Mouse (Mus musculus) hindbrain, embryonic 16.5 days (tissue): ENCODE results near the gene Tmem170b. TPM values are rescaled to one million over a fixed set of nuclear protein-coding genes. Genes with fewer than 3 reads are reported as not detected.

Experiments
- ATAC-seq: fragments of 200-750 bp; cut with Nextera tagmentation; 2 replicates; pipeline ENCODE4 v1.8.0; 2017; ENCODE audit warnings: moderate TSS enrichment, moderate library complexity
- H3K27ac ChIP-seq: fragments of 300-500 bp; sonication (generic); 2 replicates; pipeline ENCODE4 v1.5.1; 2014; ENCODE audit warnings: low read depth, mild to moderate bottlenecking, control low read depth, low read length, moderate library complexity
- H3K27me3 ChIP-seq: fragments of 300-500 bp; sonication (generic); replicated peaks from 2 replicates; pipeline ENCODE4 v1.6.1; 2014; ENCODE audit warnings: low read length; ENCODE audit not compliant: control insufficient read depth, insufficient read depth
- H3K36me3 ChIP-seq: fragments of 300-500 bp; sonication (generic); 2 replicates; pipeline ENCODE4 v1.6.1; 2014; ENCODE audit warnings: mild to moderate bottlenecking, low read length, moderate library complexity, mixed read lengths; ENCODE audit not compliant: control insufficient read depth, insufficient read depth
- H3K4me1 ChIP-seq: fragments of 300-500 bp; sonication (generic); 2 replicates; pipeline ENCODE4 v1.6.1; 2014; ENCODE audit warnings: low read depth, low read length; ENCODE audit not compliant: control insufficient read depth, insufficient read depth
- H3K4me2 ChIP-seq: fragments of 300-500 bp; sonication (generic); 2 replicates; pipeline ENCODE4 v1.6.1; 2014; ENCODE audit warnings: mild to moderate bottlenecking, low read length, control low read depth, moderate library complexity
- H3K4me3 ChIP-seq: fragments of 300-500 bp; sonication (generic); 2 replicates; pipeline ENCODE4 v1.5.1; 2014; ENCODE audit warnings: mild to moderate bottlenecking, low read length, control low read depth, moderate library complexity
- H3K9ac ChIP-seq: fragments of 300-500 bp; sonication (generic); 2 replicates; pipeline ENCODE4 v1.6.1; 2014; ENCODE audit warnings: low read depth, mild to moderate bottlenecking, control low read depth, low read length, moderate library complexity
- H3K9me3 ChIP-seq: fragments of 300-500 bp; sonication (generic); 2 replicates; pipeline ENCODE4 v1.6.1; 2014; ENCODE audit warnings: mild to moderate bottlenecking, low read length, moderate library complexity; ENCODE audit not compliant: control insufficient read depth
- WGBS: fragments of 180-500 bp; shearing (Covaris S2); extraction: QIAGEN DNeasy Blood & Tissue Kit; methylation state at CpG from one replicate; pipeline ENCODE4 v1.1.7; 2014; 5-methylcytosine and 5-hydroxymethylcytosine counted together
- polyA plus RNA-seq: library from polyadenylated mRNA; unstranded; fragments of >200 nt; fragmentation: Nextera tagmentation; extraction: Ambion mirVana; gene quantifications from 2 replicates; pipeline ENCODE4 v1.2.1, GENCODE M21; 2015

The Tmem170b gene
- polyA plus RNA-seq, 1 experiment from 2014 or later: 40.4 TPM

- Histone ChIP-seq H3K9me3 (no peaks in the 10 kb centered on the region), H3K4me3 (no peak overlapping the region), H3K4me2 (no peak overlapping the region), H3K4me1 (no peaks in the 10 kb centered on the region), H3K27ac (no peak overlapping the region), H3K9ac (no peak overlapping the region), H3K27me3 (no peaks in the 10 kb centered on the region), H3K36me3 (no peaks in the 10 kb centered on the region)
- no peak for ATAC-seq
- WGBS: 88% methylated on average over 2 of the region's 2 CpGs
These were observed 48.1 kb downstream of the Tmem170b start for GRCm38 (mm10) chr13:41653791-41654190.

DNA sequence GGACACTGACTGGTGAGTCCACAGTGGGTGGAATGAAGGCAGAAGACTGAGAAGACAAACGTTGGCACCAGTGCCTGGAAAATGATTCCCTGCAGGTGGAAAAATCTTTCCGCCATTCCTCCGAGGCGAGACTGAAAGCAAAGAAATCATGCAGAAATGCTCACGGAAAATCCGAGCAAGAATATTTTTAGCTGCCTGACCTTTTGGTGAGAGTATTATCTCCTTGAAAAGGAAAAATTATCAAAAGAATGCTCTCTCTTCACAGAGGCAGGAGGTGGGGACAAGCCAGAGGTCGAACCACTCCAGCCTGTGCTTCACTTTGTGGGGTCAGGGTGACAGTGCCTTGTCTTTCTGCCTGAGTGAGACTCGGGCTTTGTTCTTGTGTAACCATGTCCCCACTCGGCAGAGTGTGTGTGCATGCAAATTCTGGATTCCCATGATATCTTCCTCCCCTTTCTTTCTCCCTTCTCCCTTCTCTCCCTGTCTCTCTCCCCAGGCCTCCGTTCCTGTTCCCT is 49.9 kb downstream of the Tmem170b start:
- no peak overlapping the region for H3K4me2 ChIP-seq
- no peaks in the 10 kb centered on the region for H3K9me3 ChIP-seq
- no peak overlapping the region for H3K4me3 ChIP-seq
- no peaks in the 10 kb centered on the region for H3K36me3 ChIP-seq
- no peak for ATAC-seq
- H3K9ac ChIP-seq: no peak overlapping the region
- 65% methylated on average over 10 of the region's 10 CpGs for WGBS
- H3K27me3 ChIP-seq: no peaks in the 10 kb centered on the region
- no peak overlapping the region for H3K27ac ChIP-seq
- no peaks in the 10 kb centered on the region for H3K4me1 ChIP-seq

DNA sequence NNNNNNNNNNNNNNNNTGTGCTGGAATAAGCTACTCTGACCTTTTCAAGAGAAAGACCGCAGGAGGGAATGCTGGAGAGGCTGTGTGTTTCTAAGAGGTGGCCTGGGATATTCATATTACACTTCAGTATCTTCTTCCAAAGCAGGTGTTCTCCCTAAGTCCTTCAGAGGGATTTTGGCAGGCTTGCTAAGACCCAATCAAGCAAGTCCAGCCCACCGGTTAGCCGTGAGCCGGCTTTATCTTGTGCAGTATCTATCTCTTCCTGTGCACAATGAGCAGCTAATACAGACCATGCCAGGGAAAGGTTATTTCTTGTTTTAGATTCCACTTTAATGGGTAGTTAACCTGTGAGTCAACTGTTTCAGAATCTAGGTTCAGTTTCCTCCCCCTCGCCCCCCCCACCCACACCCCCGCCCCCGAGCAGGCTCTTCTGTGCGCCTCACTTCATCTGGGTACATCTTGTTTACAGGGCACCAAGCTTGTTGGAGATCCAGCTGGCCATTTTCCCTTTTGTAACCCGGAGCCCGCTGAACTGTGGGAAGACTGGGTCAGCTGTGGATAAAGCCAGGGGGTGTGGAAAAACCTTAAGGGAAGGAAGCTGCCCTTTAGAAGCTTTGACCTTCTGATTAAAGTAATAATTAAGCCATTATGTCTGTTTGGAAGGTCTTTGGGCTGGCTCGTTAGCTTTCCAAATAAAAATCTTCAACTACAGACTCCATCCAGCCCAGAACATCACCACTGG is 54.5 kb downstream of the Tmem170b start:
- no peak overlapping the region for H3K4me2 ChIP-seq
- no peak overlapping the region for H3K9ac ChIP-seq
- peaks cover 5% of the 10 kb centered on the region; the same call in 1 of the 2 replicates for H3K4me1 ChIP-seq
- WGBS: 54% methylated on average over 11 of the region's 11 CpGs
- no peak overlapping the region for H3K4me3 ChIP-seq
- no peak overlapping the region for H3K27ac ChIP-seq
- no peak for ATAC-seq
- no peaks in the 10 kb centered on the region for H3K27me3 ChIP-seq
- H3K36me3 ChIP-seq: no peaks in the 10 kb centered on the region
- H3K9me3 ChIP-seq: no peaks in the 10 kb centered on the region

DNA sequence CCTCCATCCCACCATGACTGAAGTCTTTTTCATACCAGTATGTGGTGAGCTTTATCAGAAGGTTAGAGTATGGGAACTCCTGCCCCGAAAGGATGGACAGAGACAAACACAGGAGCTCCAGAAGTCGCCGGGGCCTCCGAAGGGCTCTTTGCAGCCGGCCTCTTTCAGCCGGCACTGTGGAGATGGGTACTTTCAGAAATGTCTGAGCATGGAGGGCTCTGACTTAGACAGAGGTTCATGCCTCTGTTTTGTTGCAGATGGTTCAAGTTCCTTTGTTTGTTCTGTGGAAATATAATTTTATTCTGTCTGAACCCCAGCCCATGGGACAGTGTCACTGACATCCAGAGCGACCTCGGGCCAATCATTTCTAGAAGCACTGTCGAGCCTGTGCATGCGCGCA is 55.4 kb downstream of the Tmem170b start:
- no peaks in the 10 kb centered on the region for H3K27me3 ChIP-seq
- H3K27ac ChIP-seq: no peak overlapping the region
- H3K9me3 ChIP-seq: no peaks in the 10 kb centered on the region
- H3K4me2 ChIP-seq: no peak overlapping the region
- H3K4me1 ChIP-seq: peaks cover 5% of the 10 kb centered on the region; the same call in 1 of the 2 replicates
- no peaks in the 10 kb centered on the region for H3K36me3 ChIP-seq
- no peak overlapping the region for H3K4me3 ChIP-seq
- WGBS: 80% methylated on average over 11 of the region's 11 CpGs
- H3K9ac ChIP-seq: no peak overlapping the region
- no peak for ATAC-seq

DNA sequence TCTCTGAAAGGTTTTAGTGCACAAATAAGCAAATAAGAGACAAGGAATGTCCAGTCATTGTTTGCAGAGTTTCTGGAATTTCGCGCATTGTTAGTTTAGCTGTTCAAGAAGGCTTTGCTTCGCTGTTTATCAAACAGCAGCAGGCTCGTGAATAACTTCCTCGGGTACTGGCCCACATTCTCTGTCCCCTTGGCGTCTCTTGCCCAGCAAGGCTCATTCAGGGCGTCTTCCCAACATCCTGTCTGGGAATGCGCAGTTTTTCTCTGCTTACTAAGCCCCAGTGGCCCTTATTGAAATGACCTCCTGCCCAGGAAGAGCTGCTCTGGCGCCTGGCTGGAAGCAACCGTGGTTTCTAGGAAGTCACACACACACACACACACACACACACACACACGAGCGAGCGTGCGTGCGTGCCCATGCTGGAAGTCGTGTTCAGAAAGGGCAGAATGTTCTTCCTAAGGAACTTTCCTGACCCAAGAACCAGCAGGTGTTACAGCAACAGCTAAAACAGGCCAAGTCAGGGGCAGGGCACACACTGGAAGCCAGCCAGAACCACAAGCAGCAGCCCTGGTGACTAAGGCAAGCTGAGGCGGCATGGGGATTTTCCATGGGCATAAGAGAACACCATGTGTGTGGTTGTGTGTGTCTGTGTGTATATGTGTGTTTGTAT is 56.8 kb downstream of the Tmem170b start:
- Histone ChIP-seq H3K4me2 (peak overlapping the region; percentile 19; the same call in 1 of the 2 replicates), H3K9me3 (no peaks in the 10 kb centered on the region), H3K9ac (no peak overlapping the region), H3K4me3 (no peak overlapping the region), H3K4me1 (peaks cover 5% of the 10 kb centered on the region; the same call in 1 of the 2 replicates), H3K27me3 (no peaks in the 10 kb centered on the region), H3K27ac (peak overlapping the region; percentile 44; the same call in 1 of the 2 replicates), H3K36me3 (no peaks in the 10 kb centered on the region)
- peak; percentile 67 for ATAC-seq
- 35% methylated on average over 17 of the region's 17 CpGs for WGBS

DNA sequence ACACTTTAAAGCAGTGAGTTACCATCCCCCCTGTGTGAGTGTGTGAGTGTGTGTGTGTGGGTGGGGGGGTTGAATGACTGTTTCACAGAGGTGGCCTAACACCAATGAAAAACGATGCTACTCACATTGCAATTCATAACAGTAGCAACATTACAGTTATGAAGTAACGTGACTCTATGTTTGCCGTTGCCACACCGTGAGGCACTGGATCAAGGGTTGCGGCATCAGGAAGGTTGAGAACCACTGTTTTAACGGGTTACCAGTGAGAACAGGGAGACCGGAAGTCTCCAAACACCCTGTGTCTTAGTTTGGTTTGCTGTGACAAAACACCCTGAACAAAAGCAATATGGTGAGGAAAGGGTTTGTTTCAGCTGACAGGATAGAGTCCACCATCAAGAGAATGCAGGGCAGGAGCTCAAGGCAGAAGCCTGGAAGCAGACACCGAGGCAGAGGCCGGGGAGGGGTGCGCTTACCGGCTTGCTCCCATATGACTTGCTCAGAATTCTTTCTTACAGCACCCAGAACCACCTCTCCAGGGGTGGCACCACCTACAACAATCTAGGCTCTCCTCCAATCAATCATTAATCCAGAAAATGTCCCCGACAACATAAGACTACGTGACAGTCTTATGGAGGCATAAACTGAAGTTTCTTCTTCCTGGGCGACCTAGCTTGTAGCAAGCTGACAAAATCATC is 57.9 kb downstream of the Tmem170b start:
- 89% methylated on average over 14 of the region's 14 CpGs for WGBS
- no peak overlapping the region for H3K4me2 ChIP-seq
- ATAC-seq: no peak
- no peak overlapping the region for H3K9ac ChIP-seq
- no peak overlapping the region for H3K4me3 ChIP-seq
- H3K4me1 ChIP-seq: peaks cover 5% of the 10 kb centered on the region; the same call in 1 of the 2 replicates
- no peaks in the 10 kb centered on the region for H3K36me3 ChIP-seq
- H3K27me3 ChIP-seq: no peaks in the 10 kb centered on the region
- H3K9me3 ChIP-seq: no peaks in the 10 kb centered on the region
- no peak overlapping the region for H3K27ac ChIP-seq

DNA sequence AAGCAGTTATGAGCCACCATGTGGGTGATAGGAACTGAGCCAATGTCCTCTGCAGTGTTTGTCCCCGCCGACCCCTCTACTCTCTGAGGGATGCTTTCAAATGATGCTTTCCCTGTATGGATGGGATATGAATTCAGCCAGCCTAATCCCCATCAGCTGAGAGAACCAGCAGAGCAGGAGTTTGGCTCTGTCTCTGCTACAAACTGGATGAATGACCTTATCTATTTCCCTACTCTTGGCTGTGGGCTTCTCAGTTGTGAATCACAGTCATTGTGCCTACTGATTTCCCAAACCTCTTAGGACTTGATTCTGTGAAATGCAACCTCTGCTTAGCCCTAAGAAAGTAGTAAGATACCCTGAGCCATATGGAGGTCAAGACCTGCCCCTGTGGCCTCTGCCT is 64.2 kb downstream of the Tmem170b start:
- no peak overlapping the region for H3K27ac ChIP-seq
- H3K36me3 ChIP-seq: no peaks in the 10 kb centered on the region
- no peak overlapping the region for H3K4me3 ChIP-seq
- no peaks in the 10 kb centered on the region for H3K27me3 ChIP-seq
- no peaks in the 10 kb centered on the region for H3K4me1 ChIP-seq
- no peak overlapping the region for H3K9ac ChIP-seq
- H3K9me3 ChIP-seq: no peaks in the 10 kb centered on the region
- ATAC-seq: no peak
- 98% methylated on average over 2 of the region's 2 CpGs for WGBS
- H3K4me2 ChIP-seq: no peak overlapping the region

DNA sequence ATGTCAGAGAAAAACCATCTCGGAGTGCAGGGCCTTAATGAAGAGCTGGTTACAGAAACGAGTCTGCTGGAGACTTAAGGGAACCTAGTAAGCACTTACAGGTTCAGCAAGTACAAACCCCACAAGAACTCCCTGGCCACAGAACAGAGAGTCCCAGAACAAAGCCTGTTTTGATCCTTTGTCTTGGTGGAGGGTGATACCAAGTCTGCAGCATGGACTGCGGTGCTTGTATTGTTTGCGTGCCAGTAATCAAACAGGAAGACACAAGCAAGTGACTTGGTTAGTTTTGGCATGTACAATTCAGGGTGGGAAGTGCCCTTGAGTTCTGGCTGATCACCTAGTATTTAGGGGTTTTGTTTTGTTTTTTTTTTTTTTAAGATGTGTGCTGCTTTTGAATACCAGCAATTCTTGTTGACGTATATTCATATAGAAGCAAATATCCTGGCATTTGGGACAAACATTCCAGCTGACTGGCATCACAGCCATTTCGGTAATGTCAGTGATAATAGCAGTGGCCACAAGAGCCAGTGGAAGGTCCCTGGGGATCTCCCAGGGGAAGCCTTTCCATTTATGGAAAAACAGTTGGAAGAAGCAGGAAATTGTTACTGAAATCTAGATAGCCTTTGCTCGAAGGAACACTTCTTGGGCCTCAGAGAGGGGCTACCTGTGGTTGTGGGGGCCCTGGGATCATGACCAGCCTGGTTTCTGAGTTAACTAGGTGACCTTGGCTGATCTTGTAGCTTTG is 64.9 kb downstream of the Tmem170b start:
- H3K4me2 ChIP-seq: no peak overlapping the region
- no peaks in the 10 kb centered on the region for H3K4me1 ChIP-seq
- WGBS: 70% methylated on average over 7 of the region's 7 CpGs
- H3K36me3 ChIP-seq: no peaks in the 10 kb centered on the region
- no peak for ATAC-seq
- no peaks in the 10 kb centered on the region for H3K27me3 ChIP-seq
- no peak overlapping the region for H3K4me3 ChIP-seq
- no peaks in the 10 kb centered on the region for H3K9me3 ChIP-seq
- H3K9ac ChIP-seq: no peak overlapping the region
- H3K27ac ChIP-seq: no peak overlapping the region
